Mouse (Mus musculus) kidney, adult 2 months (tissue): ENCODE data around the gene Olfr10.

Source experiments
- CTCF ChIP-seq: fragments of 200-500 bp; conservative IDR thresholded peaks from 2 replicates; pipeline ENCODE4 v1.5.1; 2011; ENCODE audit warnings: low read depth, mild to moderate bottlenecking, control low read depth, low read length, moderate library complexity, mixed read lengths; ENCODE audit not compliant: insufficient read depth, insufficient read length
- POLR2A ChIP-seq: fragments of 200-500 bp; IDR thresholded peaks from one replicate; pipeline ENCODE4 v1.6.1; 2011; ENCODE audit warnings: low read depth, low read length, control low read depth

DNA sequence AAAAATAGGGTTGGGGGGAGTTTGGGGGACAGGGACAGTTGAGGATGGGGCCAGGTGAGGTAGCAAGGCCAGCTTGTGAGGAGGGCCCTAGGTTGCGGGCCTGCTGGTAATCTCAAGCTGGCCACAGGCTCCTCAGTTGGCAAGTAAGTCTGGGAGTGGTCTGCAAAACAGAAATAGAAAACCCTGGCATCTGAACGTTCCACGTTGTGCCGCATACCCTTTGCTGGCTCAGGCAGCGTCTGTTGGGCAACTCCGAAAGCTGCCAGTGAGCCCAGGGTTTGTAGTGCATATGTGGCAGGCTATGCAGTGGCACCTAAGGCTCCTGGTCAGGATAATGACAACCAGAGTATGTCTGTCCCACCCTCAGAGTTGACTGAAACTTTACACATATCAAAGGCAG lies 41.4 kb upstream of the Olfr10 start:
- TF ChIP-seq CTCF (no peak), POLR2A (no peak)
